Mouse (Mus musculus) C2C12 (cell line): ENCODE results near the gene Serpina6. TPM values are rescaled to one million over a fixed set of nuclear protein-coding genes. Genes with fewer than 3 reads are reported as not detected.
"Not testable (repeated sequence)": the region's sequence is repeated elsewhere in the genome, so short reads cannot be mapped to it uniquely, and the experiment has no call there.

ENCODE experiments used
- H3K27me3 ChIP-seq: one replicate; pipeline ENCODE4 v1.6.1; 2011; ENCODE audit not compliant: control insufficient read depth, insufficient read depth, insufficient read length
- H3K36me3 ChIP-seq: one replicate; pipeline ENCODE4 v1.6.1; 2011; ENCODE audit not compliant: control insufficient read depth, insufficient read depth
- H3K4me3 ChIP-seq: one replicate; pipeline ENCODE4 v1.5.1; 2011; ENCODE audit warnings: mild to moderate bottlenecking, control low read depth; ENCODE audit not compliant: poor library complexity, insufficient read depth, severe bottlenecking
- H3K79me2 ChIP-seq: one replicate; pipeline ENCODE4 v1.6.1; 2011; ENCODE audit not compliant: control insufficient read depth, insufficient read depth
- H3K79me3 ChIP-seq: one replicate; pipeline ENCODE4 v1.6.1; 2011; ENCODE audit warnings: low read depth, control low read depth
- H3ac ChIP-seq: one replicate; pipeline ENCODE3; 2011; ENCODE audit warnings: low read depth; ENCODE audit not compliant: control insufficient read depth, insufficient read length
- CEBPB ChIP-seq: IDR thresholded peaks from one replicate; pipeline ENCODE4 v1.6.1; 2011; ENCODE audit warnings: low read depth, mild to moderate bottlenecking, control low read depth, moderate library complexity
- CTCF ChIP-seq: IDR thresholded peaks from one replicate; pipeline ENCODE4 v1.5.1; 2011; ENCODE audit not compliant: control insufficient read depth, insufficient read depth, insufficient read length
- FOSL1 ChIP-seq: IDR thresholded peaks from one replicate; pipeline ENCODE4 v1.8.0; 2011; ENCODE audit warnings: mild to moderate bottlenecking, low read length; ENCODE audit not compliant: poor library complexity, insufficient read depth, severe bottlenecking
- MAX ChIP-seq: IDR thresholded peaks from one replicate; pipeline ENCODE4 v1.6.1; 2011; ENCODE audit warnings: mild to moderate bottlenecking, control low read depth
- MYOD1 ChIP-seq: IDR thresholded peaks from one replicate; pipeline ENCODE4 v1.6.1; 2011; ENCODE audit warnings: low read depth; ENCODE audit not compliant: control insufficient read depth, insufficient read length
- MYOG ChIP-seq: IDR thresholded peaks from one replicate; pipeline ENCODE4 v1.6.1; 2011; ENCODE audit not compliant: control insufficient read depth, insufficient read length; ENCODE audit errors: extremely low read depth
- USF1 ChIP-seq: IDR thresholded peaks from one replicate; pipeline ENCODE4 v1.6.1; 2011; ENCODE audit warnings: low read depth, mild to moderate bottlenecking, control low read depth, moderate library complexity
- polyA plus RNA-seq: library from polyadenylated mRNA; unstranded; fragments of >200 nt; fragmentation: generic; extraction: Trizol; gene quantifications from one replicate; pipeline ENCODE4 v1.2.1, GENCODE M21; 2012; ENCODE audit warnings: missing spikeins

Gene Serpina6
- polyA plus RNA-seq, 1 experiment: 0.06 TPM

DNA sequence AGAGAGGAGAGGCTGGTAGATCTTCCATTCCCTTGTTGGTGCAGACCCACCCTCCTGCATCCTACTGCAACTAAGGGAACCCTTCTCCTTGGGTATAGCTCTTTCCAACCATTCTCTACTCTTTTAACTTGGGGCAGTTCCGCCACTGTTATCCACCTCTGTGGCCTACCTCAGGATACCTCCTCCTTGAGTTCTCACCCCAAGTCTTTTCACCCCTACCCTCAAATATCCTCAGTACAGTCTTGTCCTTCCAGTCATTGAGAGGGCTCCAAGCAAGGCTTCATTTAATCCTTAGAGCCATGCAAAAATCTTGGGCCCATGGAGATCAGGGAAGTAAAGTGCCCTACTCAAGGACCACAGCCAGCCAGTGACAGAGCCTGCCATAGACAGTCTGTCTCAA, 19.0 kb upstream of the Serpina6 start, which contains the start of gene Serpina16:
Serpina16 (minus strand) TSS at position 101 of the 400 bp plus-strand sequence.
- Histone ChIP-seq H3ac (no peak within 1 kb of the TSS), H3K27me3 (no peaks in the 10 kb centered on the region), H3K79me3 (no peaks in the 10 kb centered on the region), H3K36me3 (no peaks in the 10 kb centered on the region), H3K4me3 (no peak within 1 kb of the TSS), H3K79me2 (no peaks in the 10 kb centered on the region)
- TF ChIP-seq MYOD1 (no peak), CEBPB (no peak), USF1 (no peak), MAX (no peak), MYOG (no peak), CTCF (no peak), FOSL1 (no peak)

DNA sequence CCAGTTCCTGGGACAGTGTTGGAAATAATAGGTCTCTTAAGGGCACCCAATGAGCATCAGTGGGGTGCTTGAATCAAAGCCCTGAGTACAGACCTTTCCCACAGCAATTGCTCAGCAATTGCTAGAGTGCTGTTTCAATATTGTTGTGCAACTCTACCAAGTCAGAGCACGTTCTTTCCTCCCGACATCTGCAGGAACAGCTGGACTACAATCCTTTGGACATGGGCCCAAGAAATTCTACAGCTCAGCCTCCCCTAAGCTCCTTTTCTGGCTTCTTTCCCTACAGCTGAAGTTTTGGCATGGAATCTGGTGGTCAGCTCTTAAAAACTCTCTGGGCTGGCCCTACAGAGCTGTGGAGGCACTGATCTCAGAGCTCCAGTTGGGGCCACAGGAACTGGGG, 16.2 kb upstream of the Serpina6 start:
- Histone ChIP-seq H3K27me3 (no peaks in the 10 kb centered on the region), H3K79me2 (no peaks in the 10 kb centered on the region), H3ac (no peak overlapping the region), H3K36me3 (no peaks in the 10 kb centered on the region), H3K4me3 (no peak overlapping the region), H3K79me3 (no peaks in the 10 kb centered on the region)
- no peak for TF ChIP-seq CTCF
- TF ChIP-seq MAX: no peak
- TF ChIP-seq CEBPB: peak; percentile 74
- TF ChIP-seq MYOG: no peak
- TF ChIP-seq MYOD1: peak; percentile 16
- no peak for TF ChIP-seq FOSL1

GRCm38 (mm10) chr12:103671483-103671882, 14.5 kb upstream of the Serpina6 start:
- Histone ChIP-seq H3ac (no peak overlapping the region), H3K4me3 (no peak overlapping the region), H3K36me3 (no peaks in the 10 kb centered on the region), H3K79me2 (no peaks in the 10 kb centered on the region), H3K79me3 (no peaks in the 10 kb centered on the region), H3K27me3 (no peaks in the 10 kb centered on the region)
- no peak for TF ChIP-seq FOSL1
- TF ChIP-seq MYOG: no peak
- no peak for TF ChIP-seq CTCF
- TF ChIP-seq MYOD1: no peak
- no peak for TF ChIP-seq USF1
- TF ChIP-seq MAX: no peak
- no peak for TF ChIP-seq CEBPB

DNA sequence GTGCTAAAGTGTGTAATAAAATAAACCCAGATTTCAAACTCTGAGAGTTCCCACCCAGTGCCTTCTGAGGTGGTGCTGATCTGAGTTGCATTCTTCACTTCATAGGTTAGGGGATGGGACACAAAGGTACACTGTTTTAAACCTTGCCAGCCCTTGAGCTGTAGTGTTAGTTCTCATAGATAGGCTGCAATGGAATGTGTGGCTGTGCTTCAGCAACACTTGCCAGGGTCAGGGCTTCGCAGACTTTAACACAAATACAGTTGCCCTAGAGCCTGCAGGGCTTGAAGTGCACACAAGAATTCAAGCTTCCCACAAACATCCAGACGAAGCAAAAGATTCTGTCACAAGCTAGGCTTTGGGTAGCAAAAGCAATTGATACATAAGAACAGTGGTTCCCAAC, 14.0 kb upstream of the Serpina6 start:
- no peaks in the 10 kb centered on the region for H3K79me2 ChIP-seq
- H3K4me3 ChIP-seq: no peak overlapping the region
- H3K27me3 ChIP-seq: no peaks in the 10 kb centered on the region
- no peak overlapping the region for H3ac ChIP-seq
- H3K79me3 ChIP-seq: no peaks in the 10 kb centered on the region
- no peaks in the 10 kb centered on the region for H3K36me3 ChIP-seq
- TF ChIP-seq USF1: no peak
- no peak for TF ChIP-seq MAX
- no peak for TF ChIP-seq FOSL1
- TF ChIP-seq MYOD1: no peak
- no peak for TF ChIP-seq MYOG
- no peak for TF ChIP-seq CEBPB
- TF ChIP-seq CTCF: no peak

DNA sequence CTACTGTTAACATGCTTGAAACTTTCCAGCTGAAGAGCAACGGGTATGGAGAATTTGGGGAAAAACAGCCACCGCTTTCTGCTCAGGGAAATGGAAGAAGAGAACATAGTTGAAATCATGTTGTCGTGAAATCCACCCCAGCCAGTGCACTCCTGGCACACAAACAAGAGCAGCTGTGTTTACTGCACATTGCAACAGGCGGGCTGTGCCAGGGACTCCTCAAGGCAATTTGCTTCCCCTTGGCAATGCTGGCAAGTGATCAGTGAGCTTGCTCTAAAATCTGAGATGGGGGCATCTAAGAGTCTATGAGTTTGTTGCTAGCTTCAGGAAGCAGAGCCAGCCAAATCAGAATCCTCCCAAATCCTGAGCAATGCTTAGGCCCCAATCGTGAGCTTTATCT, 13.3 kb upstream of the Serpina6 start:
- H3ac ChIP-seq: no peak overlapping the region
- TF ChIP-seq FOSL1 (no peak), USF1 (no peak), MAX (no peak)

DNA sequence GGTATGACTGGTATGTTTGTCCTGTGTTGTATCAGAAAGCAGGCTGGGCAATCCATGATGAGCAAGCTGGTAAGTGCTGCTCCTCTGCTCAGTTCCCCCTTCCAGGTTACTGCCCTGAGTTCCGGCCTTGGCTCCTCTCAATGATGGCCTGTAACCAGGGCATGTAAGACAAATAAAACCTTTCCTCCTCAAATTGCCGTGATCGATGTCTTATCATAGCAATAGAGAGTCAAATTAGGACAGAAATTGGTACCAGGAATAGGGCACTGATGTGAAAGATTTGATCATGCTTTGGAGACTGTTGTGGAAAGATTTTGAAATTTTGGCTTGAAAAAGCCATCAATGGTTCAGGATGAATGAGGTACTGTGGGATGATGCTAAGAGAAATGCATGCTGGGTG, 8.3 kb upstream of the Serpina6 start:
- H3K79me3 ChIP-seq: no peaks in the 10 kb centered on the region
- H3K27me3 ChIP-seq: no peaks in the 10 kb centered on the region
- H3ac ChIP-seq: no peak overlapping the region
- TF ChIP-seq MYOG (no peak), USF1 (no peak), MYOD1 (no peak), CTCF (no peak), FOSL1 (no peak), MAX (no peak), CEBPB (no peak)
- H3K36me3 ChIP-seq: no peaks in the 10 kb centered on the region
- H3K79me2 ChIP-seq: no peaks in the 10 kb centered on the region
- no peak overlapping the region for H3K4me3 ChIP-seq

More for the DNA sequence above, 13.3 kb upstream of the Serpina6 start:
- no peak overlapping the region for H3K4me3 ChIP-seq
- H3K27me3 ChIP-seq: no peaks in the 10 kb centered on the region
- H3K36me3 ChIP-seq: no peaks in the 10 kb centered on the region
- H3K79me3 ChIP-seq: no peaks in the 10 kb centered on the region
- no peaks in the 10 kb centered on the region for H3K79me2 ChIP-seq

DNA sequence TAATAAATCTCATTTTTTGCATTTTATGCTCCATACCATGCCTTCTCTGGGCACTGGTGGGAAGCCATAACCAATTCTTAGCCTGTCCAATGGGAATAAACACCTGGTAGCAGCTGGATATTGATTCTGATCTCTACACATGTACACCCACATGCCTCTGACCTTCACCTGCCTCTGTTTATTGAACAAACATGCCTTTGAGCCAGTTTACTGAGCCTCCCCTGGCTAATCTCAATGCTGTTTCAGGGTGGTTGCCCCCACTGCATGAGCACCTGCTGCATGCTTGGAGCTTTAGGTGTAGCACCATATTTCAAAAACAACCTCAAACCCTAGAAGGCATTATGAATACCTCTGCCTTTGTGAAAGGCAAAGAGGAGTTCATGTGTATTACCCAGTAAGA, 5.0 kb upstream of the Serpina6 start:
- H3K79me3 ChIP-seq, H3K36me3 ChIP-seq, H3K79me2 ChIP-seq, H3K4me3 ChIP-seq, H3K27me3 ChIP-seq, H3ac ChIP-seq: not testable (repeated sequence)
